Mouse (Mus musculus) CH12.LX (cell line): ENCODE measurements around the gene Anks3.

ENCODE experiments used
- CHD1 ChIP-seq: IDR thresholded peaks from 2 replicates; pipeline ENCODE4 v1.6.1; 2012; ENCODE audit warnings: low read depth, low read length, improper control_type of control experiment, inconsistent platforms
- CHD2 ChIP-seq: IDR thresholded peaks from 2 replicates; pipeline ENCODE4 v1.6.1; 2011; ENCODE audit warnings: low read length, improper control_type of control experiment
- CTCF ChIP-seq, 2 experiments: IDR thresholded peaks in 1 of 2; conservative IDR thresholded peaks in 1 of 2; 2 replicates each; pipeline ENCODE4 v1.5.1; 2011 to 2012; ENCODE audit warnings: low read depth in 2 of 2, low read length in 2 of 2, improper control_type of control experiment in 1 of 2, inconsistent platforms in 1 of 2, mild to moderate bottlenecking in 1 of 2, moderate library complexity in 1 of 2
- EP300 ChIP-seq: IDR thresholded peaks from 2 replicates; pipeline ENCODE4 v1.6.1; 2011; ENCODE audit warnings: low read length, improper control_type of control experiment
- GABPA ChIP-seq: IDR thresholded peaks from 2 replicates; pipeline ENCODE4 v1.6.1; 2012; ENCODE audit warnings: low read depth, low read length, improper control_type of control experiment, inconsistent platforms; ENCODE audit not compliant: insufficient replicate concordance
- IRF4 ChIP-seq: IDR thresholded peaks from 2 replicates; pipeline ENCODE4 v1.6.1; 2014; ENCODE audit warnings: low read depth, mild to moderate bottlenecking, inconsistent platforms, low read length, improper control_type of control experiment
- MAFK ChIP-seq: IDR thresholded peaks from 2 replicates; pipeline ENCODE4 v1.6.1; 2011; ENCODE audit warnings: low read length, improper control_type of control experiment; ENCODE audit not compliant: insufficient replicate concordance
- NELFE ChIP-seq: IDR thresholded peaks from 2 replicates; pipeline ENCODE4 v1.6.1; 2011; ENCODE audit warnings: low read depth, low read length, improper control_type of control experiment
- NRF1 ChIP-seq: IDR thresholded peaks from 2 replicates; pipeline ENCODE4 v1.6.1; 2014; ENCODE audit warnings: low read depth, mild to moderate bottlenecking, inconsistent platforms, low read length, improper control_type of control experiment, moderate library complexity
- POLR2A ChIP-seq: IDR thresholded peaks from 2 replicates; pipeline ENCODE4 v1.6.1; 2011; ENCODE audit warnings: low read depth, mild to moderate bottlenecking, improper control_type of control experiment, low read length
- RCOR1 ChIP-seq: conservative IDR thresholded peaks from 2 replicates; pipeline ENCODE4 v1.6.1; 2012; ENCODE audit warnings: low read depth, mild to moderate bottlenecking, inconsistent platforms, low read length, improper control_type of control experiment
- TCF12 ChIP-seq: IDR thresholded peaks from 2 replicates; pipeline ENCODE4 v1.6.1; 2014; ENCODE audit warnings: low read depth, mild to moderate bottlenecking, inconsistent platforms, low read length, improper control_type of control experiment
- USF1 ChIP-seq: IDR thresholded peaks from 2 replicates; pipeline ENCODE4 v1.6.1; 2014; ENCODE audit warnings: low read depth, mild to moderate bottlenecking, inconsistent platforms, low read length, improper control_type of control experiment
- ZC3H11A ChIP-seq: IDR thresholded peaks from 2 replicates; pipeline ENCODE4 v1.6.1; 2012; ENCODE audit warnings: low read depth, mild to moderate bottlenecking, inconsistent platforms, low read length, improper control_type of control experiment

DNA sequence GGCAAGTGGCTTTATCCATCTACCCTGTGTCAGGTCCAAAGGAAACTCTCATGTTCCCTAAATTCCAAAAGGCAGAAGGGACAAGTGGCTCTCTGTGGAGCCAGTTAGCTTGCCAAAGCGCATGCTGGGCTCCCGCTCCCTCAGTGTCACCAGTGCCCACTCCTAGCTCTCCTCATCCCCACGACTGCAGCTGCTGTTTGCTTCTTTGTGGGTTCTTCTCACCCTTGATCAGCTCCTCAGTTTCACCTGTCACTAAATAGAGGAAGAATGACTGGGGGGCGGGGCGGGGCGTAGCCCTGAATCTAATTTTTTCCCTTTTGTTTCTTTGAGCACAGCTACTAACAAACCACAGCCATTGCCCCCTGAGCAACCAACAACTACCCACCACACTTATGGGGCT is 65.1 kb downstream of the Anks3 start:
- TF ChIP-seq CHD2 (no peak), CTCF (conservative IDR thresholded peaks at IDR 0.05 in 1 of 2, IDR thresholded peaks at IDR 0.05 in 1 of 2; ENCODE audit: low read depth in 2 of 2, low read length in 2 of 2) (no peak), POLR2A (no peak), EP300 (no peak), CHD1 (no peak), TCF12 (no peak), MAFK (no peak), RCOR1 (no peak), ZC3H11A (no peak), GABPA (no peak), IRF4 (no peak), NRF1 (no peak), USF1 (no peak), NELFE (no peak)
